ENCODE assay signal across 10 mouse cellular contexts in the genomic region with DNA sequence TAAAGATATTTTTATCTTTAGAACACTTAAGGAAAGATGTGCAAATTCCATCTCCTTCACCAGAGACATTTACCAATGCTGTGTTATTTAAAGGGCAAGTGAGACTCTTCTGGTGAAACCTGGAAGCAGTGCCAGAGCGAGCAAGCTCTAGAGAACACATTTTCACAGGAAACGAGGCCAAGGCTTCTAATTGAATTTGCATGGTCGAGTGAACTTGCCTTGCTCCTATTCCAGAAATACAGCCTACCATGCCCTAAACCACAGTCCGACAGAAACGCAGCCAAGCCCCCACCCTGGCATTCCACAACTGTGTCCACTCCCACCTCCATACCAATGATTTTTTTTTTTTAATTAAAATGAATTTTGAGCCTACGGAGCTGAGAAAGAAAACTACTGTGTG.
DNase-seq lines count a peak whose midpoint lies in the region; ATAC-seq and TF ChIP-seq lines count a peak whose summit lies in the region.
"Had no signal": no experiment of that assay in that cellular context is flagged by ENCODE, and none has a peak within 500 bp of the region (broad histone marks: within the 10 kb centered on the region; RNA-seq: fewer than 3 reads in every experiment).

No protein-coding gene starts in this region.

- no peaks in the 10 kb centered on the region for H3K4me1 ChIP-seq in cerebellum, adult 2 months (ENCODE audit: control insufficient read depth, insufficient read depth, low read length)

- no peak overlapping the region for H3K27ac ChIP-seq in cerebellum, adult 2 months (ENCODE audit: insufficient read depth, low read length)

- TF ChIP-seq CTCF in cerebellum, adult 2 months (IDR thresholded peaks at IDR 0.05; ENCODE audit: borderline replicate concordance, insufficient read depth, low read depth, low read length) = no peak

- no peak overlapping the region for H3K4me3 ChIP-seq in cerebellum, adult 2 months (replicated peaks; ENCODE audit: insufficient read depth, low read depth, low read length)

- peaks cover 1% of the 10 kb centered on the region; the same call in 1 of the 2 replicates for H3K27me3 ChIP-seq in cerebellum, adult 2 months (ENCODE audit: control insufficient read depth, insufficient read depth, low read length)

- ATAC-seq in inflammation-experienced regulatory T-cells, adult 6 months = no peak

- no peak for TF ChIP-seq POLR2A in cerebellum, adult 2 months (IDR thresholded peaks at IDR 0.05; ENCODE audit: borderline replicate concordance, insufficient read depth, low read length)

- peak; percentile 7 for DNase-seq in layer of hippocampus, adult 9-11 months
- no peak for DNase-seq in layer of hippocampus, adult 9-10 months (ENCODE audit: low spot score)
- peak; percentile 37 to 67 for DNase-seq in cerebellum, adult 2 months
- DNase-seq in fibroblast of lung, adult 2 months (ENCODE audit: low read depth) = peak; percentile 35
- DNase-seq in kidney, postnatal 36 days = peak; percentile 38 to 56
- no peak for DNase-seq in thymus, postnatal 36 days
- DNase-seq in lung, postnatal 4 days = no peak
- DNase-seq: layer of hippocampus, postnatal 36 days; lung, postnatal 10 days had no signal

- 3% methylated on average over 6 of the region's 6 CpGs for WGBS in cerebellum, adult 2 months

Comparison
In these comparisons a context has a peak if more than half of its experiments do, and no peak if none do; other contexts are left out.
1. DNase-seq: peak in layer of hippocampus, adult 9-11 months (single experiment), cerebellum, adult 2 months (2 of 2), fibroblast of lung, adult 2 months (single experiment) and kidney, postnatal 36 days (2 of 2); none in layer of hippocampus, adult 9-10 months (single experiment), thymus, postnatal 36 days (0 of 2) and lung, postnatal 4 days (0 of 2).